Mouse (Mus musculus) neural tube, embryonic 11.5 days (tissue): ENCODE measurements at regions not wholly inside any gene's neighbourhood (a gene's known extent, or its start where the extent isn't known, plus 50 kb on each side); places are given as distances from the start of the nearest gene placed in this dataset.

Experiments used
- ATAC-seq: fragments of 200-750 bp; cut with Nextera tagmentation; 2 replicates; pipeline ENCODE4 v1.8.0; 2017; ENCODE audit warnings: moderate number of reproducible peaks, mild to moderate bottlenecking, moderate TSS enrichment, moderate library complexity; ENCODE audit not compliant: insufficient read depth, low FRiP score, low TSS enrichment
- DNase-seq: peaks from one replicate; pipeline ENCODE4 v3.0.0-alpha.2; 2015; ENCODE audit warnings: low spot score
- H3K27ac ChIP-seq: fragments of 300-500 bp; sonication (generic); 2 replicates; pipeline ENCODE4 v1.5.1; 2014; ENCODE audit warnings: low read depth, mild to moderate bottlenecking, low read length
- H3K27me3 ChIP-seq: fragments of 300-500 bp; sonication (generic); 2 replicates; pipeline ENCODE4 v1.6.1; 2014; ENCODE audit warnings: mild to moderate bottlenecking, low read length, mixed read lengths; ENCODE audit not compliant: control insufficient read depth, insufficient read depth
- H3K36me3 ChIP-seq: fragments of 300-500 bp; sonication (generic); 2 replicates; pipeline ENCODE4 v1.6.1; 2014; ENCODE audit warnings: mild to moderate bottlenecking, low read length, moderate library complexity, mixed read lengths; ENCODE audit not compliant: control insufficient read depth, insufficient read depth
- H3K4me1 ChIP-seq: fragments of 300-500 bp; sonication (generic); 2 replicates; pipeline ENCODE4 v1.6.1; 2014; ENCODE audit warnings: low read length, mixed read lengths; ENCODE audit not compliant: control insufficient read depth, insufficient read depth
- H3K4me2 ChIP-seq: fragments of 300-500 bp; sonication (generic); 2 replicates; pipeline ENCODE4 v1.6.1; 2014; ENCODE audit warnings: low read depth, mild to moderate bottlenecking, moderate library complexity
- H3K4me3 ChIP-seq: fragments of 300-500 bp; sonication (generic); 2 replicates; pipeline ENCODE4 v1.5.1; 2014; ENCODE audit warnings: low read depth, low read length
- H3K9ac ChIP-seq: fragments of 300-500 bp; sonication (generic); 2 replicates; pipeline ENCODE4 v1.6.1; 2014; ENCODE audit warnings: mild to moderate bottlenecking, low read length
- H3K9me3 ChIP-seq: fragments of 300-500 bp; sonication (generic); 2 replicates; pipeline ENCODE4 v1.6.1; 2016; ENCODE audit warnings: low read length; ENCODE audit not compliant: control insufficient read depth
- WGBS: fragments of 180-500 bp; shearing (Covaris S2); extraction: QIAGEN DNeasy Blood & Tissue Kit; methylation state at CpG from one replicate; pipeline ENCODE4 v1.1.7; 2014; 5-methylcytosine and 5-hydroxymethylcytosine counted together

DNA sequence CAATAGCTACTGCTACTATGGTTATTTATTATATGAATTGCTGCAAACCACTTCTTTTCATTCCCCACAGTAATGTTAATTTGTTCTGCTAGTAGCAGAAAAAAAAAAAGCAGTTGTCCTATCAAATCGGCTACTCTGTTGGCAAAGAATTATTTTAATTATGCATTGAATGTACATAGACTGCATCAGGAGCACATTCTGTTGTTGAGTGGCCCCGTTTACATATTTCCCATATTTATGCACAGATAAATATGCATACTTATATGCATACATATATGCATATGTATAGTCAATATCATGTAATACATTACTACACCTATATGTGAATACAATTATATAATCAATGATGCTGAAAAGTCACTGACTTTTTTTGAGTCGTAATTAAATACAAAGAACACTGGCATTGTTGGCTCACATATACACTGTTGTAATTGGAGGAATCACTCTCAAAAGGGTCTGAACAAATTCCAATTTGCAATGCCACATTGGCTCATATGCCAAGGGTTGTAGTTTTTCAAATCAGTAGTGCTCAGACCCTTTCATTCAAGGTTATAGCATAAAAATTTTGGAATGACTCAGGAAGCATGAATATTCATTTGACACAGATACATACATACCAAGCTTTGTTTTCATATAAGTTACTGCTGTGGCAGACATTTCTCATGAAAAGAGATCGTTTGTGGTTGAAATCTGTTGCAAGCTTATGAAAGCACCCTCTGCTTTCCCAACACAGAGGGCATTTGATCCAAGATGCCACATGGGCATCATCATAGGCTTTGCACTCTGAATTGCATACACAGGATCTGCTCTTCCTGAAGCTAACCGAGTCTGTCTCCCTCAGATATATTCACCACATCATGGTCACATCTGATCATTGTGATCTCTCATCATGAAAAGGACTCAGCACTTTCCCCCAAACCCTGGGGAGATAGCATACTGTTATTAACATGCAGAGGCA, 1030.6 kb upstream of the Map3k7 start:
- no peak for ATAC-seq
- H3K36me3 ChIP-seq, result no peaks in the 10 kb centered on the region
- H3K9me3 ChIP-seq, result no peaks in the 10 kb centered on the region
- DNase-seq, result no peak
- no peaks in the 10 kb centered on the region for H3K4me1 ChIP-seq
- 88% methylated on average over 5 of the region's 5 CpGs for WGBS
- no peak overlapping the region for H3K4me2 ChIP-seq
- H3K9ac ChIP-seq, result no peak overlapping the region
- no peak overlapping the region for H3K4me3 ChIP-seq
- no peak overlapping the region for H3K27ac ChIP-seq
- no peaks in the 10 kb centered on the region for H3K27me3 ChIP-seq

DNA sequence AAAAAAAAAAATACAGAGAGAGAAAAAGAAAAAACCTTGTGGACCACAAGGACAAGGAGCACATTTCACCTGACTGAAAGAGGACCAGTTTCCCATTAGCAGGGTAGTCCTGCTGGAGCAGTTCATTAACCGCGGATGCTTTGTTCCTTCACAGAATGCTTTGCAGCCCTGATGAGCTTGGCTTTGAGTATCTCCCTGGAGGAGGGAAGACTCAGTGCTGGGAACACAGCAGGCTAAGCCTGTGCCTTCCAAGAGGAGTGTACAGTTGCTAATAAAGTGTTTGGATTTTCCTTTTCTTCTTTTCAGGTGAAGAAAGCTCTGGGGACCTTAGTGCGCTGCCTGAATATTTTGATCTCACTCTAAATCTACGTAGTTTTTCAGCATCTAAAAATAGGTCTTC, 980.3 kb upstream of the Map3k7 start:
- Histone ChIP-seq H3K9me3 (no peaks in the 10 kb centered on the region), H3K27me3 (no peaks in the 10 kb centered on the region), H3K4me2 (no peak overlapping the region), H3K36me3 (no peaks in the 10 kb centered on the region), H3K9ac (no peak overlapping the region), H3K4me3 (no peak overlapping the region), H3K4me1 (no peaks in the 10 kb centered on the region), H3K27ac (no peak overlapping the region)
- ATAC-seq (no peak), DNase-seq (no peak)
- WGBS, result 74% methylated on average over 4 of the region's 4 CpGs

DNA sequence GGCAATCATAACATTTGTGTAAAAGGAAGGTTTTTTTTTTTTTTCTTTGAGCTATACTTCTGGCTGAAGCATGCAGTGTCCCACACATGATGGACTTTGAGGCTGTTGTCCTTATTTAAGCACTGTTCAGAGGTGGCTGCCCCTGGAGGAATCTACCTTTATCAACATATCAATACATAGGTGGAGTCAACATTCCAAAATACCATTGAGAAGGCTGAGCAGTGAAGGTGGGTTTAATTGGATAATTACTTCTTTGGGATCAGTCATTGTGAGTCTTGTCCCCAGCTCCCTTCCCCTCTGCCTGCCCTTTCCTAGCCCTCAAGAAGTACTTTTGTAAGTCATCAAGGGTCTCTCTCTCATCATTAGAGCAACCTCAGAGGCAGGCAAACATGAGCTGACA, 951.9 kb upstream of the Map3k7 start:
- no peak for DNase-seq

DNA sequence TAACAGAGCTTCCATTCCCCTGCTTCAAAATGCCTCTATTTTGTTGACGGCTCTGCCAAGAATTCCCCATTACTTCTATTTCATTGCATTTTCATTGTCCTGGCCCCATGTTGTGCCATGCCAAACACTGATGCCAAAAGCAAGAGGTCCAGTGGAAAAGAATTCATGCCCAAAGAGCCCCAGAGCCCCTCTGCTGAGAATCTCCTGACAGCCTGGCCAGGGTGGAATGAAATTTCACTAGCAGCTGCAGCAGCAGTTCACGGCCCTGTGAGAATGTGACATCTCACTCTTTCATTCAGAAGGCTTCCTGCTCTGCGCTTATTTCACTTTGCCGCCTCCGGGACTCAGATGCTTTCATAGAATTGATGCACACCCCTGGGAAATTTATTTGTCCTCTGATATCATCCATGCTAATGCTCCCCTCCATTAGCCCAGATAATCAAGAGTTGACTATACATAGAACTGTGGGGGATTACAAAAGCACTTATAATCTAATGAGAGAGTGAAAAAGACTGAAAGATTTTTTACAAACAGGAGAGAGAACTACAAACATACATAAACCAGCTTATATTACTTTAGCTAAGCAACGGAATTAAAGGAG, 911.7 kb upstream of the Map3k7 start:
- ATAC-seq, result no peak
- H3K36me3 ChIP-seq, result no peaks in the 10 kb centered on the region
- 0 out of 2 replicates have a peak, but pooled peaks cover 4% of the 10 kb centered on the region for H3K4me1 ChIP-seq
- H3K4me3 ChIP-seq, result no peak overlapping the region
- H3K9ac ChIP-seq, result no peak overlapping the region
- H3K4me2 ChIP-seq, result no peak overlapping the region
- peak; percentile 33 for DNase-seq
- H3K9me3 ChIP-seq, result no peaks in the 10 kb centered on the region
- no peak overlapping the region for H3K27ac ChIP-seq
- 53% methylated on average over 6 of the region's 6 CpGs for whole genome bisulfite sequencing
- no peaks in the 10 kb centered on the region for H3K27me3 ChIP-seq

More for the DNA sequence above, 951.9 kb upstream of the Map3k7 start:
- Histone ChIP-seq H3K27ac (no peak overlapping the region), H3K36me3 (no peaks in the 10 kb centered on the region), H3K9me3 (no peaks in the 10 kb centered on the region), H3K4me1 (no peaks in the 10 kb centered on the region), H3K4me3 (no peak overlapping the region), H3K27me3 (no peaks in the 10 kb centered on the region), H3K4me2 (no peak overlapping the region), H3K9ac (no peak overlapping the region)
- no peak for ATAC-seq

DNA sequence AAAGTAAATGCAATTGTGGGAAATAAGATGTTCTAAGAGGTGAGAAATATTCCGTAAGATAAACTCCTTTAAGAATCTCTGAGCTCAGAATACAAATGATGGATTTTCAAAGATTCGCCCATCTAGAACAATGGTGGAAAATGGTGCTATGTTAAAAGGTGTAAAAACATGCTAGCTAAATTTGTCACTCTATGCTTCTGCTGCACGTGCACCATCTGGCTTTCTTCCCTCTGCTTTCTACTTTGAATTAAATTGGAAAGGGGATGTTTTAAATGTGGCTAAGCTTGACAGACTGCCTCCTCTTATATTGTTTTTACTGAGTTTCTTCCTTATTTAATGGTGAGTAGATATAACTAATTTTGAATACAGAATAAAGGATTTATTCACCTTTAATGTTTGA, 887.7 kb upstream of the Map3k7 start:
- H3K27ac ChIP-seq, result no peak overlapping the region
- H3K9ac ChIP-seq, result no peak overlapping the region
- no peaks in the 10 kb centered on the region for H3K9me3 ChIP-seq
- H3K27me3 ChIP-seq, result no peaks in the 10 kb centered on the region
- DNase-seq (no peak), ATAC-seq (no peak)
- no peak overlapping the region for H3K4me3 ChIP-seq
- no peak overlapping the region for H3K4me2 ChIP-seq
- no peaks in the 10 kb centered on the region for H3K36me3 ChIP-seq
- no peaks in the 10 kb centered on the region for H3K4me1 ChIP-seq
- 85% methylated on average over 3 of the region's 3 CpGs for WGBS

DNA sequence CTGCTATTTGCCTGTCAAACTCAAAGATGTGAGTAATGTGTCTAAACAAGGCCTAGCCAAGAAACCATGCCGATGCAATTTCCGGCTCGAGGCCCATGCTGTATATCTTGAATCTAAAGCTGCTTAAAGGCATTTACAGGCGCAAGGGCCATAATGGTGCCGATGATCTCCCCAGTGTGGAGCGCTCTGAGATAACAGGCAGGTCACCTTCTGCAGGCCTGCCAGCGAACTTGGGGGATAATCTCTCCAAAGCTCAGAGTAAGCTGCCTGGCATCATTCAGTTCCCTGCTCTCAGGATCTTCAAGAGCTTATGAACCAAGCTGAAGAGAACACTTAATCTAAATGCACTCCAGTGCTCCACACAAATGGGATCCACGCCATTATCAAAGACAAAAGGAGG, 842.3 kb upstream of the Map3k7 start:
- H3K27me3 ChIP-seq, result no peaks in the 10 kb centered on the region
- no peaks in the 10 kb centered on the region for H3K36me3 ChIP-seq
- no peak overlapping the region for H3K9ac ChIP-seq
- H3K4me1 ChIP-seq, result no peaks in the 10 kb centered on the region
- no peak overlapping the region for H3K27ac ChIP-seq
- H3K4me3 ChIP-seq, result no peak overlapping the region
- DNase-seq (no peak), ATAC-seq (no peak)
- H3K4me2 ChIP-seq, result no peak overlapping the region
- no peaks in the 10 kb centered on the region for H3K9me3 ChIP-seq
- 89% methylated on average over 8 of the region's 8 CpGs for WGBS

DNA sequence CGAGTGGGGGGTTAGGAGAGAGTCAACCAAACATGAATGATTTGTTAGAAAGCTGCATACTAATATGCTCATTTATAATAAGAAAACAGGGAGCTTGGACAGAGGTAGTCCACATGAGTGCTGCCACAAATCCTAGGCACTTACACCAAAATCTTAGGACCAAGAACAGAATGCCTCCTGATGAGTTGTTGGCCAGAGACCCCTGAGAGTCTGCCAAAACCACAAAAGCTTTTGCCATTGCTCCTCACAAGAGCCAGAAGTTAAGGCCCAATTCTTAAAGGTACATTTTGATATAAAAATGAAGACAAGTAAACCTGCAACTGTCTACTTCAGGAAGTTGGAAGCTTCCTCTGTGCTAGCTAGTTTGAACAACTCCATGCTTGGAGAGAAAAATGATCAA, 820.7 kb upstream of the Map3k7 start:
- Histone ChIP-seq H3K36me3 (no peaks in the 10 kb centered on the region), H3K9ac (no peak overlapping the region), H3K27me3 (no peaks in the 10 kb centered on the region), H3K4me3 (no peak overlapping the region), H3K4me2 (no peak overlapping the region), H3K4me1 (no peaks in the 10 kb centered on the region), H3K27ac (no peak overlapping the region), H3K9me3 (no peaks in the 10 kb centered on the region)
- WGBS, result 74% methylated on average over 1 of the region's 1 CpGs
- ATAC-seq, result no peak
- DNase-seq, result no peak

DNA sequence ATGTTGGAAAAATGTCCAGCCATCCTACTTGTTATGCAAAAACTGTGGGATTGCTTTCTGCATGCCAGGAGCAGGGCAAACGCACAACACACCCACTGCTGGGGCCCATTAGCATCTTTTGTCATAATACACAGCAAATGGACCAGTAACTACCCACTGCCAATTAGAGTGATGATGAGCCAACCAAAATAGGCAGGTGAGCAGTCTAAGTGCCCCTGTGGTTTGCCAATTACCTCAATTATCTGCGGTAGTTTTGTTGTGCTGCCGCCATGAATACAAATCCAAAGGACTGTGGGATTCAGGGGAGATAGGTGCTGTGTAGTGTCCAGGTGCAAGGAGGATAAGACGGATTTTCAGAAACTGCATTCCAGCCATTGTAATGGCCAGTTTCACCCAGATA, 796.5 kb upstream of the Map3k7 start:
- 72% methylated on average over 4 of the region's 4 CpGs for WGBS
- no peak overlapping the region for H3K9ac ChIP-seq

DNA sequence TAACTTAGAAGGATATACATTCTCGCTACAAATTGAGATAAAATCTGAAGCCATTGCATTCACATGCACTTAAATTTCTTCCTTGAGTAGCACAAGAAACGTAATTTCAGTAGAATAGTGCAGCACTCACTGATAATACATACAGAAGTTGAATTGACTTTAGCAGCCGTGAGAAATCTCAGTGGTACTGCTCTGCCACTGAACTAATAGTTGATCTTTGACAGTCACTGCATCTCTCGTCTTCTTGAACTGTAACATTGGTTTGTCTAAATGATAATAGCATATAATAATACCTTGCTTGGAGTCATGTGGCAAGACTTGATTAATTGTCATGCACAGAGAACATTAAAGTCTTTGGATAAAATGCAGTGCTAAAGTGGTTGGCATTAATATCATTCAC, 795.5 kb upstream of the Map3k7 start:
- Histone ChIP-seq H3K4me1 (no peaks in the 10 kb centered on the region), H3K36me3 (no peaks in the 10 kb centered on the region), H3K4me2 (no peak overlapping the region), H3K4me3 (no peak overlapping the region), H3K9me3 (no peaks in the 10 kb centered on the region), H3K9ac (no peak overlapping the region), H3K27me3 (no peaks in the 10 kb centered on the region), H3K27ac (no peak overlapping the region)
- no peak for ATAC-seq
- WGBS, result 82% methylated on average over 4 of the region's 4 CpGs
- DNase-seq, result no peak

More for the DNA sequence above, 796.5 kb upstream of the Map3k7 start:
- ATAC-seq (no peak), DNase-seq (no peak)
- H3K4me2 ChIP-seq, result no peak overlapping the region
- no peak overlapping the region for H3K27ac ChIP-seq
- no peaks in the 10 kb centered on the region for H3K36me3 ChIP-seq
- H3K9me3 ChIP-seq, result no peaks in the 10 kb centered on the region
- H3K4me3 ChIP-seq, result no peak overlapping the region
- no peaks in the 10 kb centered on the region for H3K4me1 ChIP-seq
- H3K27me3 ChIP-seq, result no peaks in the 10 kb centered on the region
